Mouse (Mus musculus) cortical plate, adult 2 months (tissue): ENCODE measurements around the gene Asb18.

Experiments used
- CTCF ChIP-seq: fragments of 200-500 bp; IDR thresholded peaks from 2 replicates; pipeline ENCODE4 v1.5.1; 2011; ENCODE audit warnings: mild to moderate bottlenecking, control low read depth, low read length; ENCODE audit not compliant: insufficient read depth; ENCODE audit errors: extremely low read depth
- POLR2A ChIP-seq: fragments of 200-500 bp; IDR thresholded peaks from 2 replicates; pipeline ENCODE4 v1.6.1; 2011; ENCODE audit warnings: mild to moderate bottlenecking, low read length, control low read depth; ENCODE audit not compliant: insufficient read depth; ENCODE audit errors: extremely low read depth

DNA sequence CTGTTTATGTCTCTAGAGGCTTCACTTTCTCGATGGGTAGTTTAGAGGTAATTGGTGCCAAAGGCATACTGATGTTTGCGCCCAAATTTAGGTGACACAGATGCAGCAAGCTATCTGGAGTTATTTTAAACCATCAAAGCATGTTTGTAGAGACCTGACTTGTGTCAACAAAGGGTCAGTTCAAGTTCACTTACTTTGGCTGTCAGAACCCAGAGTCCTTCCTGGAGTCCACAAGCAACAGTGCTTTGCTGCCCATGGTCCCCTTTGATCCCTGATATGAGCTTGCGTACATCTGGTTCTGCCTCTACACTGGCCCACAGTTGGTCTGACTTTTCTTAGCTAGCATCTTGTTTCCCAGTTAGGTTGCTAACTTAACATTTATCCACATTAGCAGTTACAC, 14.6 kb downstream of the Asb18 start:
- no peak for TF ChIP-seq CTCF
- no peak for TF ChIP-seq POLR2A
